Mouse (Mus musculus): ENCODE measurements around the gene Mtmr10.

DNA sequence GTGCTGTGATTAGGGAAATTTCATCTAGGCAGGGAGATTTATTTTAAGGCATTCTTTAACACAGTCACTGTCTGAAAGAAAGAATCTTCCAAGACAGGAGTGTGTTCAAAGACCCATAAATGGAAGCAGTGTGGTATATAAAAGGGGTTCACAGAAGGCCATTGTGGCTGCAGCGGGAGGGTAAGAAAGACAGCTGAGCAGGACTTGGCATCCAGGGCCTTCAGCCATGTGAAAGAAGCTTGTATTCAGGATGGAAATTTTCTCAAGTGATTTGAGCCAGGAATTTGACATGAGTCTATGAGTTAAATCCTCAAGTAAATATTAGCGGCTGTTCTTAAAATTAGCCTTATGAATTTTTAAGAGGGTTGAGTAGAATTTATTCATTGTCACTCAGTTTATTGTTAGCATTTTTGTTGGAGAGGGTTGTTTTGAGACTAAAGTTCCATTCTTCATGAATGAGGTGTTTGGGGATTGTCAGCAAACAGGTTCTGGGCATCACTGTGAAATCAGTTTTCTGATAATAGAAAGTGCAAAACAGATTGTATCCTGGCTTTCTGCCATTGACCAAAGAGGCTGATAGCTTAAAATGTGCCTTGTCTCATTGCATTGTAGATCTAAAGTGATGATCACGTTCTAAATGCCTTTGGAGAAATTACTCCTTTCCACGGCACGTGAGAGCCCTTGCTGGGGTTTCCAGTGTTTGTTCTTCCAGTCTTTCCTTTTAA is 9.0 kb downstream of the Mtmr10 start:
- TF ChIP-seq EP300 (IDR thresholded peaks at IDR 0.05; ENCODE audit: insufficient read depth, low read depth, low read length) = no peak
- TF ChIP-seq POLR2A (IDR thresholded peaks at IDR 0.05; ENCODE audit: insufficient read depth, low read depth, low read length) = no peak
